Mouse (Mus musculus) left cerebral cortex, adult 2 months (tissue): Measurements from ENCODE around the gene Rere. TPM values are rescaled to one million over a fixed set of nuclear protein-coding genes. Genes with fewer than 3 reads are reported as not detected.

ENCODE experiments used
- DNase-seq, 2 experiments: peaks; one replicate each; pipeline ENCODE4 v3.0.0; 2021 to 2022; ENCODE audit warnings: low spot score in 2 of 2, mixed read lengths in 1 of 2; ENCODE audit errors: extremely low spot score in 1 of 2
- H3K27ac ChIP-seq: fragments of 200-600 bp; 2 replicates; pipeline ENCODE4 v1.8.1; 2022
- H3K4me3 ChIP-seq: fragments of 200-600 bp; 2 replicates; pipeline ENCODE4 v1.8.1; 2022
- CTCF ChIP-seq: fragments of 200-600 bp; IDR thresholded peaks from 2 replicates; pipeline ENCODE4 v1.8.1; 2022; ENCODE audit warnings: antibody characterized with exemption, mild to moderate bottlenecking, moderate library complexity
- intact Hi-C: fragments of 180-260 bp; cut with DNase I; formaldehyde crosslinking; loops from one replicate; pipeline ENCODE4 v1.15.1; 2025
- total RNA-seq, 2 experiments: library from RNA; stranded (reverse); gene quantifications; 2 replicates each; pipeline ENCODE4 v1.2.3; 2021

Rere gene
- total RNA-seq, 2 experiments from 2014 or later, result 113 to 125 TPM

DNA sequence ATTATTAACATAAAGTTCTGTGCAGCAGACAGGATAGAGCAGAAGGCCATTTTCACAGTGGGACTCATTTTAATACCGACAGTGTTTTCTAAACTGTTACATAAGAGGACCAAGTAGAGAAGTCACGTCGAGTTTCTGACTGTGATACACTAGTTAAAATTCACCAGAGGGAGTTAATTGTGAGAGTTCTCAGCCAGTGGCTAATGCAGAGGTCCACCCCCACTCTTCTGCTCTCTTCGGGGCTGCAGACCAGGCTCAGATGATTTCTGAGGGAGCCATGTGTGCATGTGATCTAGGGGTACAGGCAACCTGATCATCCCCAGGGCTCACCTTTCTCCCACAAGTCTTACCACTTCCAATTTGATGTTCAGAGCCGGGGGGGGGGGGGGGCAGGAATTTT lies 281.8 kb downstream of the Rere start:
- H3K27ac ChIP-seq, result peak overlapping the region; percentile 7; the same call in 1 of the 2 replicates
- H3K4me3 ChIP-seq, result no peak overlapping the region
- intact Hi-C loops, result no loop called here
- DNase-seq, result no peak
- TF ChIP-seq CTCF, result no peak

DNA sequence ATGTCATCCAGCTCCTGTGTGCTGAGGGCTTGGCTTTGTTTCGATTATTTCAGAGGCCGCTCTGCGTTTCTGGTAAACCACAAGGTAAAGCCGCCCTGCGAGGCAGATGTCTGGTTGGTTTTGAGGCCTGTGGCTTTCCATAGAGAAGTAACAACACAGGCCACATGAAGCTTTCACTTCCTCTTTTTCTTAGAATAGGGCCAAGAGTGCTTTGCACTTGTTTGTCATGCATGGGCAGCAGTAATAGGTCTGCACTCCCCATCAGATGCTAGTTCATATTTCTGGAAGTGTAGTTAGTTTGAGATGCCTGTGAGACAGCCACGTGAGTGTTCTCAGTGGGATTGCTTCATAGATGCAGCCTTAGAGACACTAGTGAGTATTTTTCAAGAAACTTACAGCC lies 284.7 kb downstream of the Rere start:
- no peak for DNase-seq
- no peak for TF ChIP-seq CTCF
- H3K27ac ChIP-seq, result no peak overlapping the region
- intact Hi-C loops, result no loop called here
- H3K4me3 ChIP-seq, result no peak overlapping the region

DNA sequence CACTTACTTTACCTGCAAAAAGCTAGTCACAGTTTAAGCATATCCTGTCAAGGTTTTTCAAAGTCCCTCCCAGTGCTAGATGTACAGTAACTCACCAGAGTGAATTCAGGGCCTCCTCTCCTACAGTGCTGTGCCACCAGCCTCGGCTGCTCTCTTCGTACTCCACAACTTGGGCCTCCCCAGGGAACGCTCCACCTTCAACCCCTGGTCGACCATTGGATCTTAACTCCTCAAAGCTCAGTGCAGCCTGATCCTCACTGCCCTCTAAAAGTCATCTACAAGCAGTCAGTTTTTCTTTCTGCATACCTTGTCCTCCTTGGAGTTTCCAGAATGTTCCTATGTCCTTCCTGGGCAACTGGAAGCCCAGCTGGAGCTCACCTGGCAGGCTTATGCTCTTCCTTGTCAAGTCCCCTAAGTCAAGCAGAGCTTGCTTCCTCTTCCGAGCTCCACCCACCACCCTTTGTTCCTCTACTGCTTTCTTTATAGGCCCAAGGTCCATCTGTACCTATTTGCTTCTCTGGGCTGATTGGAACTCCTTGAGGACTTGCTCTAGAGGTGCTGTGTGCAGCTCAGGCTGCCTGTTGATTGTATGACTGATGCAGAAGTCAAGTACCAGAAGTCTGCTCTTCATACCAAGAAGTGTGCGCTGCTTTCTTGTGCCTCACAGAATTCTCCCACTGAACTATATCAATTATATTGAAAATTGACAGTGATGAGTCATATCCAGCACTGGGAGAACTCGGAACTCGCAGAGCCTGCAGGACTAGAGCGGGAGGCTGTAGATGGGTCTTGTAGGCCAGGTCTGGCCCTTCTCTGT lies 287.1 kb downstream of the Rere start:
- intact Hi-C loops, result no loop called here
- no peak for TF ChIP-seq CTCF
- Histone ChIP-seq H3K27ac (peak overlapping the region; percentile 99), H3K4me3 (peak overlapping the region; percentile 90)
- DNase-seq, result no peak

DNA sequence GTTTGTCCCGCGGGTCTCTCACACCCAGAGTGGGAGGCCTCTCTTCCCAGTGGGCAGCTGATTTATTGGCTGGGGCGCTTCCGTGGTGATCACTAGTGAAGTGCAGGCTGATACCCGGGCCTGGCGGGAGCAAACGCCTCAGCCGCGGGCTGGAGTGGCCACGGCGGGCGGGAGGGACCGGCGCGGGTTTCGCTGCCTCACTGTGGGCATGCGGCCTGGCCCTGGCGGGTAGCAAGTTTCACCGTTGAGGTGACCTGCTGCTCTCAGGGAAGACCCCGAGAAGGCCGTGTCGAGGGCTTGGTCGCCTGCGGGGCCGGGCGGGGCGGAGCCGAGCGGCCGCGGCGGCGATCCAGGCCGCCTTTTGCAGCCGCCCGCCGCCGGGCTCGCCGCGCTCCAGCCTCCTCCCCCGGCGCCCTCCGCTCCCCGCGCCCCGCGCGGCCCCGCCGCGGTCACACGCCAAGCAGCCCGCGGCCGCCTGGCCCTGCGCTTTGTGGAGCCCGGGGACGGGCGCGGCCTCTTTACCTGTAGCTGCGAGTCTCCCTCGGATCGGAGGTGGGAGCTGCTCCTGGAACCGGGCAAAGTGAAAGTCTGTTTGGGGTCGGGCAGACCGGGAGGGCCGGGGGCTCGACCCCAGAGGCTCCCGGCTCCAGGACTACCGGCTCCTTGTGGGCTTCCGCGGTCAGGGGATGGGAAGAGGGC lies 287.8 kb downstream of the Rere start:
- intact Hi-C loops, result no loop called here
- peak; percentile 67 to 70 for DNase-seq

DNA sequence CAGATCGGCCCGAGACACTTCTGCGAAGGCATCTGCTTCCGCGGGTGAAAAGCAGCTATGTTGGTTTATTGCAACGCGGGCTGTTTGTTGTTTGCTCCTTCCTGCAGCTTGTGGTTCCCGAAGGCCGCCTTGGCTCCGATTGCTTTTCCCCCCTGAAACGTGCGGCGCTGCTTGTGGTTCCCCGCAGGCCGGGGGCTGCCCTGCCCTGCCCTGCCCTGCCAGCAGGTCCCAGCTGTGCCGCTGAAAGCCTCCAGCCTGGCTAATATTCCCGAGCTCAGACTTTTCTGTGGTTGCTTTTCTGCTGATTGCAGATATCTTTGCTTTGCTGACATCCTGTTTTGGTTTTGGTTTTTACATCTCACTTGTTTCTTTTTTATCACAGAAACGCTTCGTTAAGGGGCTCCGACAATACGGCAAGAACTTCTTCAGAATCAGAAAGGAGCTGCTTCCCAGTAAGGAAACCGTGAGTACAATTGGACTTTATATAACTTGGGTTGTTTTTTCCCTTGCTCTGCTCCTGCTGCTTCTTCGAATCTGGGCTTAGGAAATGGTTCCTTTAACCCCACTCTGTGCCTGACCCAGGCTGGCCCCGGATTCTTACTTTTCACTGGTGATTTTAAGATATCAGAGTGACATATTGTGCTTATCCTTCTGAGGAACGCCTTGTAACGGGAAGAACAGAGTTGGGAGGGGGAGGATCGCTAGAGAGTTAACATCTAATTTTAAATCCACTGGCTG lies 288.6 kb downstream of the Rere start:
- Histone ChIP-seq H3K27ac (peak overlapping the region; percentile 99), H3K4me3 (peak overlapping the region; percentile 90)
- intact Hi-C loops, result loop anchor here (2.0 kb wide), 1 partner anchor 81 kb away; no protein-coding TSS in a partner anchor
- DNase-seq, result peak; percentile 38 to 46
- TF ChIP-seq CTCF, result peak; percentile 11

More for the DNA sequence above, 287.8 kb downstream of the Rere start:
- no peak for TF ChIP-seq CTCF
- Histone ChIP-seq H3K4me3 (peak overlapping the region; percentile 90), H3K27ac (peak overlapping the region; percentile 99)

DNA sequence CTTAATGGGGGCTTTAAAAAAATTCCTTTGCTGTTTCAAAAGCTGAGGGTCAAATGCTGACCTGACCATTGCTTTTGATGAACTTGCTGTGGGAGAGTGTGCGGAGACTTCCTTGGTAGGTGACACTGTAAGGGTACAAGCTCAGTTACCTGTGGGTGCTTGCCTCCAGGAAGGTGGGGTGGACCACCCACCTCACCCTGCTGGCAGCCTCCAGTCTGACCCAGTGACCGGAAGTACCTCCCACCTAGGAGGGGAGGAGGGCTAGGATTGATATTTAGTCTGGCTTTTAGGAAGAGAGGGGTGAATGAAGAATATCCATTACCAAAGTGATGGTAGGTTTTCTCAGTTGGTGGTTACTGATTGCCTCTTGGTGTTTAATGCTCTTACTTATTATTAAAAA lies 289.3 kb downstream of the Rere start:
- TF ChIP-seq CTCF, result no peak
- peak overlapping the region; percentile 99 for H3K27ac ChIP-seq
- no peak for DNase-seq
- peak overlapping the region; percentile 90 for H3K4me3 ChIP-seq
- intact Hi-C loops, result loop anchor here (2.0 kb wide), 1 partner anchor 82 kb away; no protein-coding TSS in a partner anchor

DNA sequence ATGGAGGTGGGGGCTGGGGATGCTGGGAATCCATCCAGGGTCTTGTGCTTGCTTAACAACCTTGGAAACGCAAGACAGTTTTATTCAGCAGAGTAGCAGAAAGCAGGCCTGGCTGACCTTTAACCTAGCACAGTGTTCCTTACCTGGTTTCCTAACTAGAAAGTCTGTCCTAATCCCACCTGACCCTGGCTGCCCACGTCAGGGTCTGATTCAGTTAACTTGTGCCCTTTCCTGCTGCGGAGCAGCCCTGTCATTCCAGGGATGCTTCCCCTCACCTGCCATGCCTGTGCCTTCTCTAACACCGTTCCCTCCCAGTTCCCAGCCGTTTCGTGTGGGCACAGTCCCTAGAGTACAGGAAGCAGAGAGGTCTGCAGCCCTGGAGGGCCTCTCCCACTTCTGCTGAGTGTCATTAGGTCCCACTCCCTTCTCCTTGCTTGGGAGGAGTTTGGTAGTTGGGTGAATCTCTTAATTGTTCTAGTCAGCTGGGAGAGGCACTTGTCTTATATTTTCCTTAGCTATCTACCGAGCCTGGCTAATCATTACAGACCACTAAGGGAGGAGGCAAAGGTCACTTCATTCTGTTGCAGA lies 290.8 kb downstream of the Rere start:
- intact Hi-C loops, result no loop called here
- DNase-seq, result no peak
- Histone ChIP-seq H3K4me3 (no peak overlapping the region), H3K27ac (no peak overlapping the region)
- no peak for TF ChIP-seq CTCF

DNA sequence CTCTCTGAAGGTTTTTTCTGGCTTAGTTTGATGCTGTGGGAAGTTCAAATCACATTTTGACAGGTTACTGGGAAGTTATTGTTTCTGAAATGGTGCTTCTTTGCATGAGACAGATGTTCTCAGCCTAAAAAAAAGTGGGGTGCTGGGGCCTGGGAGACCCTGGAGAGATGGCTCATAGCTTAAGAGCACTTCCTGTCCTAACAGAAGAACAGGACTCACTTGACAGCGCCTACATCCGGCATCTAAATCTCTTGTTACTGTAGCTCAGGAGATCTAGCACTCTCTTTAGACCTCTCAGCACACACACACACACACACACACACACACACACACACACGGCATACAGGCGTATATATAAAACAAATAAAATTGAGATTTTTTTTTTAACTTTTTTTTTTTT lies 291.5 kb downstream of the Rere start:
- H3K4me3 ChIP-seq, result no peak overlapping the region
- intact Hi-C loops, result no loop called here
- no peak for DNase-seq
- TF ChIP-seq CTCF, result no peak
- H3K27ac ChIP-seq, result no peak overlapping the region

DNA sequence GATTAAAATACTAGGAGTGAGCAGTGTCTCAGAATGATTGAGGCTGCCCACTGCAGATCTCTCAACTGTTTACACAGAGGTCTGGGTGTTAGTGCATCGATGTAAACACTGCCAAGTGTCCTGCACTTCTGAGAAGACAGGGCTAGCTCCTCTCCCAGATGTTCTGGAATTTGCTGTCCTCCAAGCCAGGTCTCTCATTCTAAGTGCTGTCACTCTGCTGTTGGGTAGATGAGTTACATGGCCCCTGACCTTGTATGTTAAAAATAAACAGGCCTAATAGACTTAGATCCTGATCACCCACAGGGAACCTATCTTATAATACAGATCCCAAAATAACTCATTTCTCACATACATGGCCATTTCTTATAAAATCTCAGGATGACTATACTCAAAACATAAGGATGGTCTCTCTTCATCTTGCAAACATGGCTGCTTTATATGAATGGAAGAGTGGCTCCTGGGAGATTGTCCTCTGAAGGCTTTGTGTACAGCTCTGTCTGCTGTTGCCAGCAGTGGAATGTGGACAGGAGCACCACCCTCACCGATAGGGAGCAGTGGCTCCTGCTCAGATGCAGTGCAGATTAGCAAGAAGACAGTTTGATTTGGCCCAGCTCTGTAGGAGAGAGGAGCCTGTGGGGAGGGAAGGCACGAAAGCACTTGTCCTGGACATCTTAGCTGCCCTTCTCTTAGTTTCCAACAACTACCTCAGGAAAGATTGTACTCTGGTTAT lies 294.1 kb downstream of the Rere start:
- DNase-seq, result no peak
- intact Hi-C loops, result no loop called here
- Histone ChIP-seq H3K27ac (peak overlapping the region; percentile 44), H3K4me3 (no peak overlapping the region)
- no peak for TF ChIP-seq CTCF

DNA sequence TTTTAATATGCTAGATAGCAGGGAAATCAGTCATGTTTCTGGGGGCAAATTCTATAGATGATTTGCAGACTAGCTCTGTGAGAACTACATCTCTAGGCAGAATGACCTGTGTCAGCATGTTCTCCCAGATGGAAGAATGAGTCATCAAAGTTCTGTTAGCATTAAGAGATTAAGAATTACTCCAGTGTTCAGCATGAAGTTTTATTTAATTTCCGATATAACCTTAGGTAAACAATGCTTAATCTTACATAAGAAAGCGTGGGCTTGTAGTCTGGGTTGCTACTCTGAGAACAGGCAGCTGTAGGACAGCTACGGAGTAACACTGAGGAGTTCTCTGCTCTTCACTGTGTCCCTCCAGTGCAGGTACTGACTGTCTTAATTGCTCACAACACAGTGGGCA lies 294.9 kb downstream of the Rere start:
- TF ChIP-seq CTCF, result no peak
- Histone ChIP-seq H3K4me3 (no peak overlapping the region), H3K27ac (peak overlapping the region; percentile 44)
- no peak for DNase-seq
- intact Hi-C loops, result no loop called here

DNA sequence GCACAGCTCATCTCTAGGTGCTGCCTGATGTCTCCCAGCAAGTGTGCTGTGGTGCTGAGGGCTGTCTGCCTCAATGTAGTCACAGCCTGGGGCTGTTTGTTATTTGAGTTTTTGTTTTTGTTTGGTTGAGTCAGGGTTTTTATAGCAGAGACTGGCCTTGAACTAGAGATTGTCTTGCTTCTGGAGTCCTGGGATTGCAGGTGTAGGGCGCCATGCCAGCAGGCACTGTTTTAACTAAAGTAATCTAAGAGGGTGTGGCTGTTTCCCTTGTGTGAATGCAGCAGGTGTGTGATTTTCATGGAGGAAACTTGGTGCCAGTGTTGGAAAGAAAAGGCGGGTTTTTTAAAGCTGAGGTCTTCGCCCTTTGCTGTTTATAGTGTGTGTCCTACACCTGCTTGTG lies 296.6 kb downstream of the Rere start:
- H3K27ac ChIP-seq, result no peak overlapping the region
- no peak for DNase-seq
- intact Hi-C loops, result no loop called here
- H3K4me3 ChIP-seq, result no peak overlapping the region
- TF ChIP-seq CTCF, result no peak
